Mouse (Mus musculus) adrenal gland (tissue): ENCODE measurements around the gene Pphln1.

Experiments
- intact Hi-C: fragments of 180-260 bp; cut with DNase I; formaldehyde crosslinking; loops from one replicate; pipeline ENCODE4 v1.15.1; 2025

The Pphln1 gene

GRCm38 (mm10) chr15:93422537-93422936, 24.4 kb downstream of the Pphln1 start:
- intact Hi-C loops = no loop called here

GRCm38 (mm10) chr15:93433811-93434210, 35.7 kb downstream of the Pphln1 start:
- intact Hi-C loops = no loop called here

GRCm38 (mm10) chr15:93435998-93436397, 37.8 kb downstream of the Pphln1 start:
- intact Hi-C loops = loop anchor here (5.0 kb wide), 1 partner anchor 174 kb away; no protein-coding TSS in a partner anchor

- intact Hi-C loops = loop anchor here (5.0 kb wide), 1 partner anchor 176 kb away; no protein-coding TSS in a partner anchor
Observed at GRCm38 (mm10) chr15:93438663-93439062, 40.5 kb downstream of the Pphln1 start.

- intact Hi-C loops = loop anchor here (5.0 kb wide), 1 partner anchor 135 kb away; no protein-coding TSS in a partner anchor
Observed at GRCm38 (mm10) chr15:93442271-93442670, 44.1 kb downstream of the Pphln1 start.

GRCm38 (mm10) chr15:93443676-93444075, 45.5 kb downstream of the Pphln1 start:
- intact Hi-C loops = loop anchor here (5.0 kb wide), 1 partner anchor 134 kb away; no protein-coding TSS in a partner anchor

GRCm38 (mm10) chr15:93448862-93449261, 50.7 kb downstream of the Pphln1 start:
- intact Hi-C loops = no loop called here

- intact Hi-C loops = loop anchor here (10.0 kb wide), 1 partner anchor 52 kb away; no protein-coding TSS in a partner anchor
Observed at GRCm38 (mm10) chr15:93453296-93453695, 55.1 kb downstream of the Pphln1 start.

DNA sequence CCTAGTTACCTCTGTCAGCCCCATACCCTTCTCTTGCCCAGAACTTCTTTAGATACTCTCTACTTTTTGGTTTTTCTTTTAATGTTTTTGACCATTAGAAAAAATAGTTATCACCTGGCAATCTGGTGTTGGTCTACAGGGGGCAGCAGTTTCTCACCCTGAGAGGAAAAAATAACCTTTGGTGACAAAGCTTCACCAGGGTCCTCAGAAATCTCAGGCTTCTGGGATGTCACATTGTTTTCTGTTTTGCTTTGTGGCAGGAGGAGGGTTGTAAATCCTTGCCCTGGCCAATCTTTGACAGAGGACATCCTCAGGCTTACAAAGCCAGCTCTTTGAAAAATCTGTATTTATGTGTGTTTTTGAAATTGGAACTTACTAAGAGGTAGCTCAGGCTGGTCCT, 57.9 kb downstream of the Pphln1 start:
- intact Hi-C loops = loop anchor here (10.0 kb wide), 1 partner anchor 49 kb away; no protein-coding TSS in a partner anchor

DNA sequence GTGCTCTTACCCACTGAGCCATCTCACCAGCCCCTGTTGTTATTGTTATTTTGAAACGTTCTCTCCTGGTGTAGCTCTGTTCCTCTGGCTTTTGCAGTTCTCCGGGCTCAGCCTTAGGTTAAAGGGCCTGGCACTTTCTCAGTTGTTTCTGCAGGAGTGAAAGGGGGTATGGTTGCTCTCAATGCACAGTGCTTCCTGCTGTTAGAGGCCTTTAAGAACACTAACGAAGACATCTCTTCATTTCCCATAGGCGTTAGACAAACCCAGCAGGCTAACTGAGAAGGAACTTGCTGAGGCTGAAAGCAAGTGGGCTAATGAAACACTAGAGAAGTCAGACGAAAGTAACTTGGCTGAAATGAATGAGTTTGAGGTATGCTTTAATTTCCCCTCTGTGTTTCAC, 61.3 kb downstream of the Pphln1 start:
- intact Hi-C loops = loop anchor here (10.0 kb wide), 1 partner anchor 45 kb away; no protein-coding TSS in a partner anchor

GRCm38 (mm10) chr15:93461066-93461465, 62.9 kb downstream of the Pphln1 start:
- intact Hi-C loops = no loop called here

GRCm38 (mm10) chr15:93471651-93472050, 73.5 kb downstream of the Pphln1 start:
- intact Hi-C loops = no loop called here

GRCm38 (mm10) chr15:93472089-93472488, 73.9 kb downstream of the Pphln1 start:
- intact Hi-C loops = no loop called here

- intact Hi-C loops = no loop called here
Observed at GRCm38 (mm10) chr15:93474277-93474676, 76.1 kb downstream of the Pphln1 start.

DNA sequence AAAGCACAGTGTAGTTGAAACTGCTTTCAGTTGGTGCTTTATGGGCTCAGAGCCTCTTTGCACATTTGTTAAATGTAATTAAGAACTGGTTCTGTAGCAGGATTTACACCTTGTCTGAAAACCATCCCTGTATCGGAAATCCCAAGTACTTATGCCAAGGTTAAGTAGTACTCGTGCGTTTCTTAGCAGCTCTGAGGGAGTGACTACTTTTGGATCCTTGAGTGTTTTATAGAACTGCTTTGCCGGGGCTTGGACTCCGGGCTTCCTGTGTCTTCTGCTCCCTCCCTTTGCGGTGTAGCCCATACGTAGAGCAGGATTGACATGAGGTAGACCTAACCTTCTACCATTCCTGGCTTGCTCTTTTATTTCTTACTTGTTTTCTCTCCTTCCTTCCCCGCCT, 77.5 kb downstream of the Pphln1 start:
- intact Hi-C loops = no loop called here

GRCm38 (mm10) chr15:93477729-93478128, 79.6 kb downstream of the Pphln1 start:
- intact Hi-C loops = no loop called here

DNA sequence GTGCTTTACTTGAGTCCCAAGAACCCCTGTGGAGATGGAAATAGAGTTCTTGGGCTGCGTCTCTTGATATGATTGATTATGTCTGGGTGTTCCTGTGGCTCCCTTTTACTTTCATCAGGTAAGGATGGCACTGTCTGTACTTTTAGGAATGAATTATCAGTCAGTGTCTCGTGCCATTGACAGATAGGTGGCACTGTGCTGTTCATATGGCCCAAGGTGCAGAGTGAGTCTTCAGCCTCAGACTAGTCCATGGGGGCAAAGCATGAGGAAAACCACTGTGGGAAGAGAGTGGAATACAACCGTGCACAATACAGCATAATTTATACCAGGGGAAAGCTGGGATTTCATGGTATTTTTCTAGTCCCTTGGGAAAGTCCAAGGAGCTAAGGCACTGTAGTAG, 80.5 kb downstream of the Pphln1 start:
- intact Hi-C loops = no loop called here

DNA sequence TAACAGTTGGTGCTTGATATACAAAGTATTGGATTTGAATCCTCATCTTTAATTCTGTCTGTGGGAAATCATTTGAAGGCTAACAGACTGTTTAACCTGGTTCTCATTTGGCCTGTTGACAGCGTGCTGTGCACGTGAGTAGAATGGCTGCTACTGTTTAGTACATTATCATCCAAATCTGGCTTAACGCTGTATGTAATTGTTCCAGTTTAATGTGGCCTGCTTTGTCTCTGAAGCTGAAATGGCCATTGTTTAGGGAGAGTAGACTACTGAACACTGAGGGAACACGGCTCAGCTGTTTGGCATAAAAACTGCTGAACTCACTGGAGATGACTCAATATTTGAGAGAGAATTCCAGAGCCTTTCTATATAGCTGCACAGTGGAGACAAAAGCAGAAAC, 81.3 kb downstream of the Pphln1 start:
- intact Hi-C loops = no loop called here

DNA sequence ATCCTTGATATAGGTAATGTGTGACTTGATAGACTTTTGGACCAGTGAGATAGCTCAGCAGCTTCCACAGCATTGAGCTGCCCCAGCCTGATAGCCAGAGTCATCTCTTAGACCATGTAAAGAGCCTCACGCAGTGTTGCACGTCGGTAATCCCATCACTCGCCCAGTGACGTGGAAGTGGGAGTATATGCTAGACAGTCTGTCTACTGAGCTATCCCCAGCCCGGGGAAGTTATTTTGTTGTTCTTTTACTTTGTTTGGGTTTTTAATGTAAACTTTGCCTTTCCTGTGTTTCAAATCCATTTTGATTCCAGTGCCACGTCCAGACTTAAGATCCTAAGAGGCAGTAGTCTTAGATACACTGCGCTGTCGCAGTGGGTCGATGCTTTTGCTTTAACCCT, 83.0 kb downstream of the Pphln1 start:
- intact Hi-C loops = no loop called here

DNA sequence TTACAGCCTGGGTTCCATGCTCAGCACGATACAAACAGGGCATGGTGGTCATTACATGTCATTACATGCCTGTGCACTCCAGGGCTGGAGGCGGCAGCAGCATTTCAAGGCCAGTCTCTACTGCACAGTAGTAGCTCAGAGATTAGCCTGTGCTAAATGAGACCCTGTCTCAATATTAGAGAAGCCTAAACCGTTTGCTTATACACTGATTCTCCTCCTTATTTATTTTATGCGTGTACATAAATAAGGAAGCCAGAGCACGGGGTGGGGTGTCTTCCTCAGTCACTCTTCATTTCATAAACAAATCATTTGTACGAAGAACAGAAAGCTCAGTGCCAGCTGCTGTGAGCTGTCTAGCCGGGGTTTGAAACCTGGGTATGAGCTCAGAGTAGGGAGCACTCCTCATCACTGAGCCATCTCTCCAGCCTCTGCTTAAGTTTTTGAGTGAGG, 86.1 kb downstream of the Pphln1 start:
- intact Hi-C loops = no loop called here

DNA sequence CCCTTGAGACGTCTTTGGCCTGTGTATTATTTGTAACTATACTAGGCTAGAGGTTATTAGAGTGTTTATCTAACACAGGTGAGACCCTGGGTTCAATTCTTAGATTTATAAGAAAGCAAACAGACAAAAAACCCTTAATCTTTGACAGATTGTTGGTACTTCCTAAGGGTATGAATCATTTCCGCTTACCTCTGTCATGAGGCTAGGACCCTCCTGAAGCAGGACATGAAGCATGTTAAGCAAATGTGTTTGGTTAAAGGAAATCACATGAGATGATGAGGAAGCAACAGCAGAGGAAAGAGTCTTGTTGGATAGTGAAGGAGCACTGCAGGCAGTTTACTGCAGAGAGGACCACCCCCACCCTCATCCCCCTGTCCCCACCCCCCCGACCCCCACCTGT, 87.1 kb downstream of the Pphln1 start:
- intact Hi-C loops = no loop called here

DNA sequence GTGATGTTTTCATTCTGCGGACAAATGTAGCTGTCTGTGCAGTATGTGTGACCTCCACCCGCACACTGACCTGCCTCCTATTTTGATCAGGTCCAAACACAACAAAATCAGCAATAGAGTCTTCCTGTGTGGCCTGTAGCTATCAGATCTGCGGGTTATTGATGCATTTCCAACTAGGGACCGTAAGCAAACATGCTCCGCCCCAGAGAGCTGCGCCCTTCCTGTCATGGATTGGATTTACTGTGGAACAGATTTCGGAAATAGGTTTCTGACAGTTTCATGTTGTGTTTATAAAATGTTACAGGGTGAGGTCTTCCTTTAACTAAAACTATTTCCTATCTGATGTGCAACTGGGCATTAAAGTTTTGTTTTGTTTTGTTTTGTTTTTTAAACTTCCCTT, 87.9 kb downstream of the Pphln1 start:
- intact Hi-C loops = no loop called here

DNA sequence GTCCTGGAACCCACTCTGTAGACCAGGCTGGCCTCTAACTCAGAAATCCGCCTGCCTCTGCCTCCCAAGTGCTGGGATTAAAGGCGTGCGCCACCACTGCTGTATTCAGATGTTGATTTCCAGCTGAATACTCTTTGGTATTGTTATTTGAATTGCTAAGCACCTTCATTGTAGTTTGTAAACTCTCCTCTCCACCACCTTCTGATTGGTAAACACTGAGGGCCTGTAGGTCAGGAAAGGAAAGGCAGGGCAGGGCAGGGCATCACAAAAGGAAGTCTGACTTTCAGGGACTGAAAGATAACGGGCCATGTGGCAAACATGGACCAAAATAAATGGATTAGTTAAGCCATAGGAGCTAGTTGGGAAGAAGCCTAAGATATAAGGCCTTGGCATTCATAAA, 91.4 kb downstream of the Pphln1 start:
- intact Hi-C loops = no loop called here

GRCm38 (mm10) chr15:93494700-93495099, 96.5 kb downstream of the Pphln1 start:
- intact Hi-C loops = no loop called here
